Mouse (Mus musculus): ENCODE measurements around the gene Mfsd11.

The Mfsd11 gene

DNA sequence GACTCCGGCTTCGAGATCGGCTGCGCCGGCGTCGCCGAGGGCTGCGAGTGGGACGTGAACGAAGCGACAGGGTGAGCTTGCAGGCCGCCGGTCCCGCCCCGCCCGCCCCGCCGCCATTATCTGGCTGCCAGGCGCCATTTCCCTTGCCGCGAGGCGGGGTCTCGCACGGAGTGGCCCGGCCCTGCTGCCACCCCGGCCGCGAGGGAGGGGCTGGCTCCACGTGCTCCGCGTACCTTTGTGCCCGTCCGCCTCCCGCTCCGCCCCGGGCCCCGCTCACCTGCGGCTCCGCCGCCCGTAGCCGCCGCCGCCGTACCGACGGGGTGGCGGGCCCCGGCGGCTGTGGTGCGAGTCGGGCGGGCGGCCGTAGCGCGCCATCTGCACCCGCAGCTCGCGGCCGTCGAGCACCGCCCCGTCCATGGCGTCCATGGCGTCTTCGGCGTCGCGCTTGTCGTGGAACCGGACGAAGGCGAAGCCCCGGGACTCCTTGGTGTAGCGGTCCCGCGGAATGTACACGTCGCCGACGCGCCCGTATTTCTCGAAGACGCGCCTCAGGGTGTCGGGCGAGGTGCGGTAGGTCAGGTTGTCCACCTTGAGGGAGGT lies at the start of gene Mfsd11:
TSS of gene Mfsd11 (plus strand) at position 150 of the 600 bp plus-strand sequence.
- DNase-seq (ENCODE audit: low spot score in 2 of 2), result peak; percentile 39 to 66

DNA sequence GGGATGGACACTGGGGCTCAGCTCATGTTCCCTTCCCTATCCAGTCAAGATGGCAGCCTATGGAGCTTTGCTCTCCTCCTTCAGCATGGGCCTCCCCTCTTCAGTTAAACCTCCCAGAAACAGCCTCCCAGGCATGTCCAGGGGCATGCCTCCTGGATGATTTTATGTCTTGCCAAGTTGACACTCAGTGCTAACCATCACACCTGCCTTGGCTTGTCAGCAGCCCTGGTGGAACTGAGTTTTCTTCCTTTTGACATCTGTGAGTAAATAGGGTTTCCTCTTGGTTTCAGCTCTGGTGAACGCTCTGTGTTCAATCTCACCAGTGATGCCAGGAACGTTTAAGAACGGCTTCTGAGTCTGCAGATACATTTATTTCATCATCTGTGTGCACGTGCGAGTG lies 49.5 kb upstream of the Mfsd11 start:
- DNase-seq (ENCODE audit: low spot score in 2 of 2), result no peak

DNA sequence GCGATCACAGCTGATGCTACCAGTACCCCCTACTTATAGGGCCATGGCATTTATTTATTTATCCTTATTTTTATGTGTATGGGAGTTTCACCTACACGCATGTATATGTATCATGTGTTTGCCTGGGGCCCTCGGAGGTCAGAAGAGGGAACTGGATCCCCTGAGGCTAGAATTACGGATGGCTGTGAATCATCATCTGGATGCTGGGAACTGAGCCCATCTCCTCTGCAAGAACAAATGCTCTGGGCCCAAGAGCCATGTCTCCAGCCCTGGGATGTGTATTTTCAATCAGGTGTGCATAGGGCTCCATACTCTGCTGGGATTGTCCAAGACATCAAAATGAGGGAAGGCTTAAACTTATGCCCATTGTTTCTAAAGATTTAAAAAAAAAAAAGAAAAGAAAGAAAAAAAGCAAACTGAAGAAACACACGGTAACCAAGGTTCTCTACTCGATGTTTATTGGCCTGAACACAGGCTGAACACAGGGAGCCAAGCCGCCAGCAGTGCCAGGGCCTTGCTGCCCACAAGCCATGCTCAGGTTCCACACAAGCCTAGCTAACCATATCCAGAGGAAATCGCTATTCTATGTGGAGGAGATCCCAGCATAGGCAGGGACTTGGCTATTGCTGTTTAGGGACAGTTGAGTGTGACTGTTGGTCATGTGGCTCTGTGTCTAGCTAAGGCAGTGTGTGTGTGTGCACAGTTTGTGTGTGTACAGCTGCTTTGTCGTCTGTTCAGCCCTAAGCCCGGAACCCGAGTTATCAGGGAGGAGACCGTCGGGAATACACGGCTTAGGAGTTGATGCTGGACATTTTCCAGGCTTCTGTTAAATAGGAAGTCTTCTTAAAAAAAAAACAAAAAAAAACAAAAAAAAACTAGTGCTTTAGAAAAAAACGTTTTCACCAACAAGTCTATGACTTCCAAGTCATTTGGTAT lies 45.8 kb upstream of the Mfsd11 start:
- DNase-seq (ENCODE audit: low spot score in 2 of 2), result no peak

DNA sequence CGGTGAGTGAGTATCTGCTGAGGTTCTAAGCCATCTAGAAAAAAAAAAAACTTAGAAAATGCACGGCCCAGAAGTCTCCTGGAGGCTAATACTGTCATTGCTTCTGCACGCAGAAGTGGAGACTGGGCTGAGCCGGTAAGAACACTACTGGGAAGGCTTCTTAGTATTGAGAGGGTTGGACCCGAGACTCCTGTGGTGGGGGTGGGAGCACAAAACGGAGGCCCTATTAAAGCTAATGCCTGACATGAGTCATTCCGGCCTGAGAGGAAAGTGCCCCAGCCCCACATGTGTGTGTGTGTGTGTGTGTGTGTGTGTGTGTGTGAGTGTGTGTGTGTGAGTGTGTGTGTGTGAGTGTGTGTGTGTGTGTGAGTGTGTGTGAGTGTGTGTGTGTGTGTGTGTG lies 45.1 kb upstream of the Mfsd11 start:
- no peak for DNase-seq (ENCODE audit: low spot score in 2 of 2)

DNA sequence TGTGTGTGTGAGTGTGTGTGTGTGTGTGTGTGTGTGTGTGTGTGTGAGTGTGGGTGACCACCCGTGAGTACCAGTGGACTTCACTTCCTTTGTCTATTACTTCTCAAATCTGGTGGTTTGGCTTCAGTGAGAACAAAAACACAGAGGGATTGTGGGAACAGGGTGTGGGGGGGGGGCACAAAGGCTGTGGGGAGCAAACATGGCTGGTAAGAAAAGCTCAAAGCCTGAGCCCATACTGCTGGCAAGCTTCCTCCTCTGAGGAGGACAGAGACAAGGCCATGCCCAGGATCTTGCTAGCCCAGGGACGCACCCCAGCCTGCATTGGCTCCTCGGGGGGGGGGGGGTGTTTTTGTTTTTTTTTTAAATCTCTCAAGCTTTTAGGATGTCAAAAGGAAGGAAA lies 44.7 kb upstream of the Mfsd11 start:
- DNase-seq (ENCODE audit: low spot score in 2 of 2), result no peak

DNA sequence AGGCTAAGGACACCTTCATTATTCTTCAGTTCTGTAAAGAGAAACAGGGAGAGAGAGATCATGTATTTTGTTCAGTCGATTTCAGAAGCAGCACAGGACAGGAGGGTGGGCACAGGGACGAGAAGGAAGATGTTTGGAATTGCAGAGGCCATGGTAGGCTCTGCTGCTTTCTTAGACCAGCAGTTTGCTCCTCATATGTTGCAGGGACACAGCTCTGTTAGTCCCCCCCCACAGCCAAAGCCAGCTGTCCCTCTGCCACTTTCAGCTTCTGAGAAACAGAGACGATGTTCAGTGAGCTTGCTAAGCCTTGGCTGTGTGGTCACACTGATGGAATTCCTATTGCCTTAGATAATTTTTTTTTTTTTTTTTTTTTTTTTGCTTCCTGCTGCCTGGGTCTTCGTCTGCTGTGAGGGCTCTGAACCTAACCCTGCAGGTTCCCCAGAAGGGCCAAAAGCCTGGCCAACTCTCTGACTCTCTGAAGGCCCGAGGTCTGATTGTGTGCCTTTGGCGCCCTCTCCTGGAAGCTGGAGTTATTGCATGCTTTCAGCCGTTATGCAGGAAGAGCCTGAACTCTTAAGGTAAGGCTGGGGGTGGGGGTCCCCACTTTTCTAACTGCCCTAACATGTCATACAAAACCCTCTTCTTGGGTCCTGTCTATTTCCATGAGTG lies 44.2 kb upstream of the Mfsd11 start:
- peak; percentile 68 to 84 for DNase-seq (ENCODE audit: low spot score in 2 of 2)

DNA sequence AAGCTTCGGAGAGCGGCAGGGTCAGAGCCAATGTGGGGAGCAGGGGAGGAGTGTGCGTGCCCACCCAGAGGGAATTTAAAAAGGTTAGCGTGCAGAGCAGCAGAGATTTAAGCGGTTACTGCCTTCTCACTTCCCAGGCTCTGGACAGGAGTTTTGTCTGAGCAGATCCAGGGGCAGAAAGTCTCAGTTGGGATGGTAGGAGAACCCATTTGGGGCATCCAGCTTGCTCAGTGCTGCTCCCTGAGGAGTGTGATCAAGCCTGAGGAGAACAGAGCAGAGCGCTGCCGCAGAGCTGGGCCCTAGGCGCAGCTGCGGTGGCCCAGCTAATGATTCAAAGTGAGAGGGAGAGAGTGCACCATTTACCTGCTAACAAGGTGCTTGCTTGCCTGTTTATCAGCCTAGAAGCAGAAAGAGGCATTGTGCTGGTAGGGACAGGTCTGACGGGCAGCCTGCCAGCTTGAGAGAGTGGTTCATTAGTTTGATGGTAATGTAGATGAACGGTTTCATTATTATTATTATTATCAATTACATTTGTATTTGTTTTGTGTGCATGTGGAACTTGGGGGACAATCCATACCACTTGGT lies 43.3 kb upstream of the Mfsd11 start:
- no peak for DNase-seq (ENCODE audit: low spot score in 2 of 2)

DNA sequence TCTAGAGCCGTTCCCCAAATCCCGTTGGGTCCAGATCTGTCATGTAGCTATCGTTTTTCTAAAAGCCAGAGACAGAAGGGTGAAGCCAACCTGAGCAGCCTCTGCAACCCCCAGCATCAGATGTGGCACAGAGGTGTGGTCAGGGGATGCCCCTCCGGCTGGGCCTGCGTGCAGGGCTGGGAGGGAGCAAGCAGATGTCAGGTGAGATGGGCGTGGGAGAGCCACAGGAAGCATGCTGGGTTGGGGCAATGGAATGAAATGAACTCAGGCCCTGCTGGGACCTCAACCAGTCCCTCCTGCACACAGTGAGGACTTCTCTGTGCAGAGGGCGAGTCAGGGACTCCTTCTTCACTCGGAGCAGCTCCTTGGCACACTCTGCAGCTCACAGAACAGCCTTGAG lies 42.7 kb upstream of the Mfsd11 start:
- DNase-seq (ENCODE audit: low spot score in 2 of 2), result no peak

DNA sequence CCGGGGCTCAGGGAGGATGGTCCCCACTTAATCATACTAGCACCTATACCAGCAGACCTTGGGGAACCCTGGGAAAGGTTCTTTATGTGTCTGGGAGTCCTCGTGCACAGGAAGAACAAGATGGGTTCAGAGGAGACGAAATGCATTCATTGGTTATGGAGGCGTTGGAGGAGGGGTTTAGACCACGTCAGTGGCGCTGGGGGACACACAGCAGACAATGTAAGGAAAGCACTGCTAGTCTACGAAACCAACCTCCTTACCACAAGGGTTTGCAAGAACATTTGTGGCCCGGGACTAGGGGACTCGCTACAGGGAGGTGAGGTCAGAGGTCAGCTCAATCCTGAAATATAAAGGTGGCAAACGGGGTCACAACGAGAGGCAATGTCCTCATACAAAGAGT lies 41.7 kb upstream of the Mfsd11 start:
- no peak for DNase-seq (ENCODE audit: low spot score in 2 of 2)

DNA sequence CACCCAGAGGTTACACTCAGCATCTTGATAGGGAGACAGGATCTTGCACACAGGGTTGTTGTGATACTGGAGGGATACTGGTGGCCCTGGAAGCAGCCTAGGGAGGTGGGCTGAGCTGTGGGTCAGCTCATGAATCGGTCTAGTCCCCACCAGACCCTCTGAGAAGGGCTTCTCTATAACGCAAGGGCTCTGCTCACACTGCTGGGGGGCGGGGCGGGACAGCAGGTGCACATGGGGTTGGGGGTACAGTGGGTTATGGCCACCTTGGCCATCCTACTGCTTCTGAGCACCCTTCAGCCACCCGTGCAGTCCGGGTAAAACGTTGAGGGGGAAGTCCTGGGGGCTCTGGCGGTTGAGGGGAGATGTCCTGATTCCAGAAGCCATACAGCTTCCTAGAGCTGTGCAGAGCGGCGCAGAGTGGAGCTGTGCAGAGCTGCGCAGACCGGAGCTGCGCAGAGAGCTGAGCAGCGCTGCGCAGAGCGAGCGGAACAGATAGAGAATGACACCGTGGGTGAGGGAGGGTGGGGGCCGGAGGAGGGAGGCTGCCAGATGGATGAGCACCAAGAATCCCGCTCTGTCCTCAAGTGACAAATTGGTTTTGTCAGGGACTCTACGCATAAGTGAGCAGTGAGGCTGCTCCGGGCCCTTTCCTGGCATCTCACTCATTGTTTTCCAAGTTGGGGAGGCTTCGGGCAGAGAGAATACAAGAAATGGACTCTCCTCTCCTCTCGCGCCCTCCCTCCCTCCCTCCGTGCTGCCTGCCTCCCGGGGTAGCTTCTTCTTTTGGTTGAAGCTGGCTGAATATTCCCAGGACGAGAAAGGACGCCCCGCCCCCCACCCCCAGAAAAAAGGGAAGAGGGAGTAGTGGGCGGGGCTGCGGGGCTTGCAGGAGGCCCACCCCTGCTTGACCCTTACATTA lies 41.0 kb upstream of the Mfsd11 start:
- DNase-seq (ENCODE audit: low spot score in 2 of 2), result peak; percentile 64 to 65

DNA sequence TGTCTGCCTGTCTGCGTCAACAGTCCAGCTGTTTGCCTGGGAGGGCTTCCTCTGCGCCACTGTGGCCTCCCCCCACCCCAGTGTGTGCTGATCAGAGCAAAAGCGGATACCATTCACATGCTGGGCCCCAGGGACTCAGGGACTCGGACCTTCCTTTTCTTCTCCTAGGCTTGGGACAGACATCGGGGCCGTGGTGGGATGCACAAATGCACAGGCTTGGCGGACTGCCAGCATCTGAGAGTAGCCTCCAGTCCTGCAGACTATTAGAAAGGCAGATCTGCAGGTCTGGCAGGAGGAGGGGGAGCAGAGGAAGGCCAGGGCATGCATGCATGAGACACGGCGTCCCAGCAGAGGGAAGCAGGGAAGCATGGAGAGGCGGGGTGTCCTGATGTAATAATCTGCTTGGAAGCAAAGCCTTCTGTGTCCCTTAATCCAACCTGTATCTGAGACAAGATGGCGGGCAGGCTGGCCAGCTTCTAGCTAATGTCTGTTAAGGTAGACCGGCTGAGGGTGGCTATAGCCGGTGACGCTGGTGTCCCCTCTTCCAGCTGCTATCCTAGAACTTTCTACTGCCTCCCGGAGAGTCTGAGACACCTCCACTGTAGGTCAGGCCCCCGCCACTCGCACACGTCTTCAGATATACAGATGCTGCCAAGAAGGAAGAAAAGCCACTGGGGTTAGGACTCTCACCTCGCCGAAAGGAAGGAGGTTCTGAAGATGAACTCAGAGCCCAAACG lies 39.3 kb upstream of the Mfsd11 start:
- no peak for DNase-seq (ENCODE audit: low spot score in 2 of 2)

DNA sequence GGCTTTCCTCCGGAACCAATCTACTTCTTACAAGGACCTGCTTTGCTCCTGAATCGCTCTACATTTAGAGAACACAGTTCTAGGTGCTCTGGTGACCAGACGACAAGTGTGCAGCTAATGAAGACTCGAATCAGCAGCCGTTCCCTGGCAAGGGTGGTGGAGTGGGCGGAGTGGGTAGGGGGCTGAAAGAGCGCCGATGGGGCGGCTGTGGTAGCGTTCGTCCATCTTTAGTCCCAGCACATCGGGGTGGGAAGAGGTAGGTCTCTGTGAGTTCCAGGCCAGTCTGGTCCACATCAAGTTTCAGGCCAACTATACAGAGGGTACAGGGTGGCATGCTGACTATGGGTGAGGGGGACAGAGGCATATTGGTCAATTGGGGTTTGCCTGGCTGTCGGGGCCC lies 38.6 kb upstream of the Mfsd11 start:
- no peak for DNase-seq (ENCODE audit: low spot score in 2 of 2)

DNA sequence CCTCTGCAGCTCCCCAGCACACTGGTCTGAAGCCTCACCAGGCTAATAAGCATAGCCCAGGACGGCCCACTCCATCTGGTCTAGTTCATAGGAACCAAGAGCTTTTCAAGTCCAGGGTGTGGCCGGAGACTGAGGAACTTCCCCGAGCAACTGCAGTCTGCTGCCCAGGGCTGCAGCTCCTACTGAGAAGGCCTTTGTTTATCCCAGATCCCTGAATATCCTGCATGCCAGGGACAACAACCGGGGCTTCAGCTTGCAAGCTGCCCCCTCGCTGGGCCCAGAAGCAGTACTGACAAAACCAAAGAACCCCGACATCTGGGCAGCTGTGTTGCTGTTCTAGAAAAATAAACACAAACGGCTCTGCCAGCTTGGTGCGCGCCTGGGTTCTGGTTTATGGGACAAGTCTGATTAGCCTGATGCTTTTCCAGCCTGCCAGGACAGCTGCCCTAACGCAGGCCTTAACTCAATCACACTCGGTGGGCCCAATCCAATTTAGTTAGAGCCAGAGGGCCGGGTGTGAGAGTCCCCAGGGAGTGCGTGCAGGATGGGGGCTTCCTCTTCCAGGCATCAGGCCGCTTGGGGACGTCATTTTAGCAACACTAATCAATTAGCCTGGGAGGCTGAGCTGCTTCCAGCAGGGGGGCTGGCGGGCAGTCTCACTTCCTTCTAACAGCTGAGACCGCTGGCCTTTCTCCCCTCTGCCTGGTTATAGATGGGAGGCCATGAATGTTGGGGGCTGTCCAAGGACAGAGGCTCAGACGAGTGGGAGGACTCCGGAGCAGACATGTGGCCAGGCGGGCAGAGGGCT lies 38.0 kb upstream of the Mfsd11 start:
- no peak for DNase-seq (ENCODE audit: low spot score in 2 of 2)

DNA sequence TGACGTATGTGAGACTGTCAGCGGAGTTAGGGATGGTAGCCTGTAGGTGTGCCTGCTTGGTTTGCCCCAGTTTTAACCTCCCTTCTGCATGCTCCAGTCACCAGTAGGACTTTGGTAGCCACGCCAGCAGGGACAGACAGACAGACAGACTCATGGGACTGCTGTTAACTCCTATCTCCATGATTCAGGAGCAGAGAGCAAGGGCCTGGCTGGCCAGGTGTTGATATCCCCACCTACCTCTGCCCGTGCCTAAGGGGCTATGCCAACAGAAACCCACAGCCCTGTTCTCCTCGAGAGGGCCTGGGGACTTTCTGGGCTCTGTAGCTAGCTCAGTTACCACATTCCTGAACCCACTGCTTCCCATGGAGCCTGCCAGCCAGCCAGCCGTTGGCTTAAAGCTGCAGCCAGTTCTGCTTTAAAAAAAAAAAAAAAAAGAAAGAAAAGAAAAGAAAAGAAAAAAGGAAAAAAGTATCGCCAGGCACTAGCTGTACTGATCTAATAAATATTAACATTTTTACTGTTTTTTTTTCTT lies 37.3 kb upstream of the Mfsd11 start:
- no peak for DNase-seq (ENCODE audit: low spot score in 2 of 2)

DNA sequence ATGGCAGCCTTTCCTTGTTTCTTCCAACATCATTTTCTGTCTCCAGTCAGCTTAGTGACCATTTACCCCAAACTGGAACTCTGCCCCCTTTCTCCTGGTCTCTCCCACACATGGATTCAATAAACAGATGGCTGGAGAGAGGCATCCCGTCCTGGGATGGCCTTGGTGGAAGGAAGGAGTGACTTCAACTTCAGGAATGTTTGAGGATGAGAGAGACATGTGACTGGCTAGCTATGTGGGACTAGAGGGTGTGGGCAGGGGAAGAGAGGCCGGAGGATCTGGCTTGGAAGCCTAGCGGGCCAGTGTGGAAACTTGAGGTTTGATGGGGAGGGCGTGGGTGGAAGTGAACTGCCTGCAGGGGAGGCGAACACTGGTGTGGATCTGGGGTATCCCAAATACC lies 35.5 kb upstream of the Mfsd11 start:
- no peak for DNase-seq (ENCODE audit: low spot score in 2 of 2)

DNA sequence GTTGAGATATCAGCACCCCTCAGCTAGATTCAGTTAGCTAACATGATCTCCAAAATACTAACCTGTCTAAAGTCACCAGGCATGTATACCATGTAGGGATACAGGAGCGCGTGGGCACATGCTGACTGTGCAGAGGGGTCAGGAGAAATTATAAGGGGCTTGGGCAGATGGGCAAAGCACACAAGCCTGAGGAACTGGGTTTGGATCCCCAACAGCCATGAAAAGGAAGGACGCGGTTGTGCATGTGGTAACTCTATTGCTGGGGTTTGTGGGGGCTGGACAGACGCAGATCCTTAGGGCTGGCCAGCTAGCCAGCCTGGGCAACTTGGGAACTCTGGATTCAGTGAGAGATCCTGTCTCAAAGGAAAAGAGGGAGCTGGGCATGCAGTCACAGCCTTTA lies 34.7 kb upstream of the Mfsd11 start:
- no peak for DNase-seq (ENCODE audit: low spot score in 2 of 2)

DNA sequence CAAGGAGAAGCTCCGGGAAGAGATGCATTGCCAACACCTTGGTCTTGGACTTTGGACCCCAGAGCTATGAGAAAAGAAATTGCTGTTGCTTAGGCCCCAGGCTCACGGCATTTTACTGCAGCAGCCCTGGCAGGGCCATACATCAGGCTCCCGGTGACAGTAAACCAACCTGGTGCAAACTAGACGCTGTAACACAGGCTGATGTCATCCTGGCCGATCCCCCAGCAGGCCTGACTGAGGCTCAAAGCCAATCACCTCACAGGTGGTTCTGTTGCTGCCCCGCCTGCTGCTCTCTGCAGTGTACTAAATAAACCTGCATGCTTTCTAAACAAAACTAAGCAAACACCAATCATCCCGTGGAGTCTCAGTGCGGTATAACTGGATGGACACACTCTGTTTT lies 33.5 kb upstream of the Mfsd11 start:
- DNase-seq (ENCODE audit: low spot score in 2 of 2), result no peak

DNA sequence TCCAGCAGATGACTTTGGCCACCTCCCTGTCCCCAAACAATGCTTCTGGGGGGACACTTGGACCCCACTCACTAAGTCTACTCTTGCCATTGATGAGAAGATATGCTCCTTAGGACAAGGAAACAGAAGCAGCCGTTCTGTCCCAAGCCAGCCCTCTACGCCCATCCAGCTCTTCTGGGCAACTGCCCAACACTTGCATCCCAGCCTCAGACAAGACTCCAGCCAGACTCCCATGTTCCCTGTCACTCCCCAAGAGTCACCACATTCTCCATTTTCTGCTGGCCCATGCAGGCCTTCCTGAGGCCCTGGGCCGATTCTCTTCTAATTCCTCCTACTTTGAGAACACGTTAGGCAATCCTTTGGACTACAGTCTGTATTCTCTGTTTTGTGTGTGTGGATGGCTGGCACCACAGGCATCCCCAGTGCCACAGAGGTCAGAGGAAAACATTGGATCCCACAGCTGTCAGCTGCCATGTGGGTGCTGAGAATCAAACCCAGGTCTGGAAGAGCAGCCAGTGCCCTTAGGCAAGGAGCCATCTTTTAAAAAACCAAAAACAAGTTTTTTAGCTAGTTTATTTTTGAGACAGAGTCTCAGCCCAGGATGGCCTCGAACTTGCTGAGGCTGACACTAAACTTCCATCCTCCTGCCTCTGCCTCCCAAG lies 32.2 kb upstream of the Mfsd11 start:
- DNase-seq (ENCODE audit: low spot score in 2 of 2), result no peak
